Mouse (Mus musculus): ENCODE data around the gene Cmip. TPM values are rescaled to one million over a fixed set of nuclear protein-coding genes. Genes with fewer than 3 reads are reported as not detected.

The Cmip gene
- total and polyA plus RNA-seq, 3 experiments: 17.0 to 71.8 TPM; not detected in 1

- no peak for TF ChIP-seq MYB (IDR thresholded peaks at IDR 0.05; ENCODE audit: low read depth, low read length)
- TF ChIP-seq ZKSCAN1 (IDR thresholded peaks at IDR 0.05; ENCODE audit: low read depth, low read length): no peak
- TF ChIP-seq TAL1 (IDR thresholded peaks at IDR 0.05; ENCODE audit: low read length): no peak
- no peak for TF ChIP-seq GABPA (IDR thresholded peaks at IDR 0.05; ENCODE audit: low read depth, low read length)
- no peak for TF ChIP-seq E2F4 (IDR thresholded peaks at IDR 0.05; ENCODE audit: borderline replicate concordance, low read depth, low read length)
- no peak for TF ChIP-seq BHLHE40 (IDR thresholded peaks at IDR 0.05; ENCODE audit: borderline replicate concordance, low read depth, low read length)
- TF ChIP-seq TBP (IDR thresholded peaks at IDR 0.05; ENCODE audit: low read depth, low read length): no peak
- no peak for TF ChIP-seq MAZ (IDR thresholded peaks at IDR 0.05; ENCODE audit: low read depth, low read length)
- TF ChIP-seq ZC3H11A (IDR thresholded peaks at IDR 0.05; ENCODE audit: low read depth, low read length): no peak
- no peak for TF ChIP-seq MEF2A (IDR thresholded peaks at IDR 0.05; ENCODE audit: extremely low read depth, insufficient replicate concordance, low read depth, low read length, poor library complexity, severe bottlenecking)
- no peak for TF ChIP-seq ELF1 (IDR thresholded peaks at IDR 0.05; ENCODE audit: low read depth, low read length)
- TF ChIP-seq KAT2A (conservative IDR thresholded peaks at IDR 0.05; ENCODE audit: low read depth, low read length): no peak
- TF ChIP-seq GATA1 (IDR thresholded peaks at IDR 0.05; ENCODE audit: low read depth, low read length): no peak
- Histone ChIP-seq H3K36me3 (ENCODE audit: control insufficient read depth in 1 of 2, insufficient read depth in 2 of 2, low read length in 2 of 2) (no peaks in the 10 kb centered on the region; a peak in 1 of 4 replicates), H3K27ac (ENCODE audit: control insufficient read depth, low read depth, low read length) (no peak overlapping the region), H3K27me3 (ENCODE audit: control insufficient read depth in 1 of 2, insufficient read depth in 2 of 2, low read length in 2 of 2) (no peaks in the 10 kb centered on the region), H3K4me1 (ENCODE audit: control insufficient read depth in 1 of 2, insufficient read depth in 2 of 2, low read length in 2 of 2) (no peaks in the 10 kb centered on the region), H3K79me2 (ENCODE audit: control insufficient read depth, insufficient read depth, low read length, poor library complexity) (peaks cover 2% of the 10 kb centered on the region; the same call in 1 of the 2 replicates), H3K4me3 (ENCODE audit: control insufficient read depth in 1 of 2, insufficient read depth in 1 of 2, low read depth in 2 of 2, low read length in 2 of 2) (no peak overlapping the region), H3K9ac (ENCODE audit: control insufficient read depth, low read depth, low read length, poor library complexity, severe bottlenecking) (no peak overlapping the region), H3K9me3 (replicated peaks; ENCODE audit: insufficient read depth, low read length) (no peaks in the 10 kb centered on the region)
- DNase-seq (ENCODE audit: low read depth, low spot score): no peak
Observed at GRCm38 (mm10) chr8:117493543-117493942, 236.7 kb downstream of the Cmip start.

- Histone ChIP-seq H3K27ac (ENCODE audit: control insufficient read depth, low read depth, low read length) (no peak overlapping the region), H3K9ac (ENCODE audit: control insufficient read depth, low read depth, low read length, poor library complexity, severe bottlenecking) (no peak overlapping the region), H3K4me1 (ENCODE audit: control insufficient read depth in 1 of 2, insufficient read depth in 2 of 2, low read length in 2 of 2) (peaks cover 0 to 3% of the 10 kb centered on the region in 2 experiments; a peak in 1 of 4 replicates), H3K9me3 (replicated peaks; ENCODE audit: insufficient read depth, low read length) (no peaks in the 10 kb centered on the region), H3K79me2 (ENCODE audit: control insufficient read depth, insufficient read depth, low read length, poor library complexity) (peaks cover 4% of the 10 kb centered on the region; the same call in 1 of the 2 replicates), H3K36me3 (ENCODE audit: control insufficient read depth in 1 of 2, insufficient read depth in 2 of 2, low read length in 2 of 2) (no peaks in the 10 kb centered on the region; a peak in 1 of 4 replicates), H3K4me3 (ENCODE audit: control insufficient read depth in 1 of 2, insufficient read depth in 1 of 2, low read depth in 2 of 2, low read length in 2 of 2) (no peak overlapping the region), H3K27me3 (ENCODE audit: control insufficient read depth in 1 of 2, insufficient read depth in 2 of 2, low read length in 2 of 2) (no peaks in the 10 kb centered on the region)
- TF ChIP-seq ZKSCAN1 (IDR thresholded peaks at IDR 0.05; ENCODE audit: low read depth, low read length) (no peak), USF1 (IDR thresholded peaks at IDR 0.05; ENCODE audit: low read depth, low read length) (no peak), MAZ (IDR thresholded peaks at IDR 0.05; ENCODE audit: low read depth, low read length) (no peak), ZNF384 (IDR thresholded peaks at IDR 0.05; ENCODE audit: low read depth, low read length) (no peak), CHD1 (IDR thresholded peaks at IDR 0.05; ENCODE audit: low read depth, low read length) (no peak), EP300 (IDR thresholded peaks at IDR 0.05; ENCODE audit: low read depth in 1 of 2, low read length in 2 of 2) (no peak), GATA1 (IDR thresholded peaks at IDR 0.05; ENCODE audit: low read depth, low read length) (no peak)
- DNase-seq (ENCODE audit: low read depth, low spot score): no peak
Observed at GRCm38 (mm10) chr8:117494874-117495273, 238.0 kb downstream of the Cmip start.

All from MEL (cell line).